Mouse (Mus musculus) telencephalon, adult 2 months (tissue): ENCODE data around the gene Mef2a.
"Not testable (repeated sequence)": the region's sequence is repeated elsewhere in the genome, so short reads cannot be mapped to it uniquely, and the experiment has no call there.

Experiments used
- DNase-seq: peaks from one replicate; pipeline ENCODE4 v3.0.0-alpha.2; 2011; ENCODE audit warnings: low read depth, low spot score

Mef2a gene

GRCm38 (mm10) chr7:67371351-67371890, 1.2 kb downstream of the Mef2a start:
- no peak for DNase-seq

- no peak for DNase-seq
These were observed 3.0 kb downstream of the Mef2a start for GRCm38 (mm10) chr7:67369645-67370044.

DNA sequence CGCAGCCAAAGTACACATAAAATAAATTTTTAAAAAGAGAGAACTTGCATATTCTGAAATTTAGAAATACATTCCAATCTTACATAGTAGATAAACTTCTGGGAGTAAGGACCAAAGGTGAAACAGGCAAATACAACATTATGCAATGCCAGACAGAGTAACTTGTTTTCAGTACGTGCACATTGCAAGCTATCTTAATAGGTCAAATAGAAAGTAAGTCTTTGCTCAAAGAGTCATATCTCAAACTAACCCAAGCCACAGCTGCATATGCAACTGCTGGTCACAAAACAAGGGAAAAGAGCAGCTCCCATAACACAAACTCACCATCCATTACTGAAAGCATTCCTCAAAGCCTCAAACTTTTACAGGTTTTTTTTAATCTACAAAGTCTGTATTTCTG, 4.3 kb downstream of the Mef2a start:
- DNase-seq: no peak

DNA sequence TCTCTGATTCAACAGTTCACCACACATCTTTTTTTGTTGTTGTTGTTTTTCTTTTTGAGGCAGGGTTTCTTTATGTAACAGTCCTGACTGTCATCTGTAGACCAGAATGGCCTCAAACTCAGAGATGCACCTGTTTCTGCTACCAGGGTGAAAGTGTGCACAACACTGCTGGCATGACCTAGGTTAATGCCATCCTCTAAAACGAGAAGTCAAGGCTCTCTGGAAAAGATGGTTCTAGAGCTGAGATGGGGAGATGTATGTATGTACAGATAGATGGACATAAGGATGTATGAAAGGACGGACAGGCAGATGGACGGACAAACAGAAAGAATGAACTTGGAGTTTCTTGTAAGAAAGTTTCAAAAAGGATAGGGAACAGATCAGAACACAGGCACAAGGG, 12.1 kb downstream of the Mef2a start:
- no peak for DNase-seq

- DNase-seq: no peak
These were observed 12.8 kb downstream of the Mef2a start for GRCm38 (mm10) chr7:67359863-67360262.

DNA sequence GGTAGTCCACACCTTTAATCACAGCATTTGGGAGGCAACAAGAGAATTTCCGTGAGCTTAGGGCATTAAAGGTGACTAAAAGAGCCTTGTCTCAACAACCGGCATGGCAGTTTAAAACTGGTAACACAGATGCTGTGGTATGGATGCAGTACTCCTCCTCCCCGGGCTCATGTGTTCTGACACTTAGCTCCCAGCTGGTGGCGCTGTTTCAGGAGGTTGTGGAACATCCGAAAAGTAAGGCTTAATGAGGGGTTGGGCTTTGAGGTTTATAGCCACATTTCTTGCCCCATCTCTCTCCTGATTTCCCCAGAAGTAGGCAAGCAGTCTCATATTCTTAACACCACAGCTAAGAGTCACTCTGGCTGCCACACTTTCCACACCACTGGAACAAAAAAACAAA, 16.8 kb downstream of the Mef2a start:
- DNase-seq: no peak

- DNase-seq: no peak
These were observed 19.0 kb downstream of the Mef2a start for GRCm38 (mm10) chr7:67353667-67354066.

DNA sequence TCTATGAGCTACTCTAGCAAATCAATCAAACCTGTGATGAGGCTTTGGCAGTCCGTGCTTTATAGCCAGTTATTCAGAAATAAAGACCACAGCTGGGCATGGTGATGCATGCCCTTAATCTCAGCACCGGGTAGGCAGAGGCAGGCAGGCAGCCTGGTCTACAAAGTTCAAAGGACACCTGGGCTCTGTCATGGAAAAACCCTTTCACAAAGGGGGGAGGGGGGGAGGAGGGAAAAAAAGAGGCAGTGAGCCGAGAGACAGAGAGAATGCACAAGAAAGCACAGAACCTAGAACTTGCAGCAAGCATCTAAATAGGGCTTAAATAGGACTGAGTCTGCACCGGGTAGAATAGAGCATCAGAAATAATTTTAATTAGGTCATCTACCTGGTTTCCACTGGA, 19.7 kb downstream of the Mef2a start:
- DNase-seq: no peak

GRCm38 (mm10) chr7:67344443-67344842, 28.2 kb downstream of the Mef2a start:
- DNase-seq: no peak

DNA sequence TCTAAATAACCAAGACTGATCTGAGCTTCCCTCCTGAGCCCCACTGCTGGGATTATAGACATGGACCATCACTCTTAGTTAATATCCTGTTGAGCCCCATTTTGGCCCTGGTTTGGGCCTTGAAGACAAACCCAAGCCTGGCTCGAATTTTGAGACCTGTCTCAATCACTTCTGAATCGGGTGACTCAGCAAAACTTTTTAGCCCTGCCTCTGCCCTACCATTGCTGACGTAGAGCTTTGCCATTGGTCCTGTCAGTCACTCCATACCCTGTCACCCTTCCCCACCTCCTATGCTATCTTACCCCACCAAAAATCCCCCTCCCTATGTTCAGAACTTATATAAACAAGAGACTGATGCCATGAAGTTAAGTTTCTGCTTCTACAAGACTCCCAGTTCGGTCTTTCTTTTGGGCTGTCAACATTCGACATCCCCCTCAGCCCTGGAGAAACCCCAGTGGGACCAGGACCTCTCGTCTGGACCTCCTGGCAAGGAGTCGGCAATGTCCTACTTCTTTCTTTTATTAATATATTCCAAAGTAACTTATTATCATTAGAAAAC, 30.5 kb downstream of the Mef2a start:
- DNase-seq: no peak

DNA sequence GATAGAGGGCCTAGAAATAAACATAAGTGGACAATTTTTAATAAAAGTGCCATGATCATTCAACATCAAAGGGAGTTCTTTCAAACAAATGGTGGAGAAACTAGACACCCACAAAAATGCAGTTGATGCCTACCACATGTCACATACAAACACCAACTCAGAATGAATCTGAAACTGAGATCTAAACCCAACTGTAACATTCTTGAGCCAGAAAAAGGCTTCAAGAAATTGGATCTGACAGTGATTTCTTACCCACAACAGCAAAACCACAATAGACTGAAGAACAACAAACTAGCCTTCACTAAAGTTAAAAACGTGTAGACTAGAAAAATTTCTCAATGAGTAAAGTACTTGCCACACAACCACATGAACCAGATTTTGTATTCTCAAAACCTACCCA, 52.3 kb downstream of the Mef2a start:
- no peak for DNase-seq

GRCm38 (mm10) chr7:67318697-67319096, 54.0 kb downstream of the Mef2a start:
- DNase-seq: no peak

- DNase-seq: no peak
These were observed 59.5 kb downstream of the Mef2a start for GRCm38 (mm10) chr7:67313200-67313599.

- no peak for DNase-seq
These were observed 62.5 kb downstream of the Mef2a start for GRCm38 (mm10) chr7:67310151-67310550.

GRCm38 (mm10) chr7:67308102-67308501, 64.6 kb downstream of the Mef2a start:
- DNase-seq: no peak

- DNase-seq: no peak
These were observed 65.6 kb downstream of the Mef2a start for GRCm38 (mm10) chr7:67307078-67307477.

DNA sequence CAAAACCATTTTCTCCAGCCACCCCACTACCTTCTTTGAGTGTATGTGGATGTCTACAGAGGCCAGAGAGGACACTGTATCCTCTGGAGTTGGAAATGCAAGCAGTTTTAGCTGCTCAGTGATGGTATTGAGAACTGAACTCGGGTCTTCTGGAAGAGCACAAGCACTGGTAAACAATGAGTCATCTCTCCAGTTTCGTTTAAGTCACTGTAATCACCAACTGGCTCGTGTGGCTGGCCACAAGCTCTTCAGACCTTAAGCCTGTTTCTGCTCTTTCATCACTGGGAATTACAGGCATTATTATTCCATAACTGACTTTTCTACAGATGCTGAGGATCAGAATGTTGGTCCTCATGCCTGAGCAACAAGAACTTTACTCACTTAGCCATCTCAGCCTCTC, 67.7 kb downstream of the Mef2a start:
- no peak for DNase-seq

GRCm38 (mm10) chr7:67296419-67296818, 76.2 kb downstream of the Mef2a start:
- no peak for DNase-seq

DNA sequence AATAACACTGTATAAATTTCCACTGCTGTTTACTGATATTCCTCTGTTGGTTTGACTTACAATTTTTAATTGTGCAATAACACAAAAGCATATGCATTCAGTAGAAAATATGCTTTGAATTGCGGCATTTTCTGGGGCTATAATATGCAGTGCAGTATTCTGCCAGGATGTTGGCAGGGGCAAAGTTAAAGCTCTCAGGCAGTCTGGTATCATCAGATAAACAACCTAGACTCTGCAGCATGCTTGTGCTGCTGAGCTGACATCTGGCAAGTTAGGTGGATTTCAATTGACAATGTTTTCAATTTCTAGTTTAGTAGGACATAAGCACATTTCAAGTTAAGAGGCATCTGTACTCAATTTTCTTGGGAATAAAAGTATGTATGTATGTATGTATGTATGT, 81.3 kb downstream of the Mef2a start:
- DNase-seq: no peak

GRCm38 (mm10) chr7:67287456-67287855, 85.2 kb downstream of the Mef2a start:
- DNase-seq: peak; percentile 40

DNA sequence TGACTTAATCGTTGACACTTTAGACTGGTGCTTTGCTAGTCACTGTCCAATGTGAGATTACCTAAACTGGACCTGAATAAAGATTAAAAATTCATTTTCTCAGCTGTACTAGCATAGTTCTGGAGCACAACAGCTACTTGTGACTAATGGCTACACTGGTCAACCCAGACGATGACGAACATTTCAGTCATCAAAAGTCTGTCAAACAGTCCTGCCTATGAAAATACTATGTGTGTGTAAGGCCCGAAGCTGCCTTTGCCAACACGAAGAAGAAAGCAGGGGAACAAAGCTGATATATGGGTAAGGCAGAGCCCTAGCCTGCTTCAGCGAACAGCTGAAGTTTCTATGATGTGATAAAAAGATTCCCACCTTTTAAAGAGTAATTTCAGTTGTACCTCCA, 89.1 kb downstream of the Mef2a start:
- DNase-seq: no peak

DNA sequence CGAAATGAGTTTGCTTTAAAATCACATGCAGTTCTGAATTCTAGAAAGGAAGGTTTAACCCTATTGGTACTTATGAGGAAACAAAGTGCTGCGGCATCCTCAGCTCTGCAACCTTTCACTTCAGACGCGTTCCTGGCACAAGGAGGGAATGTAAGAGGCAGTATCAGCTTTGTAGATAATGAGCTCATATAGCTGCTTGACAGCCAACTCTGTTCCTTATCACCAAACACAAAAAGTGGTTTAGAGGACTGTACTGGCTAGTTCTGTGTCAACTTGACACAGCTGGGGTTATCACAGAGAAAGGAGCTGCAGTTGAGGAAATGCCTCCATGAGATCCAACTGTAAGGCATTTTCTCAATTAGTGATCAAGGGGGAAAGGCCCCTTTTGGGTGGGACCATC, 102.2 kb downstream of the Mef2a start:
- not testable (repeated sequence) for DNase-seq

DNA sequence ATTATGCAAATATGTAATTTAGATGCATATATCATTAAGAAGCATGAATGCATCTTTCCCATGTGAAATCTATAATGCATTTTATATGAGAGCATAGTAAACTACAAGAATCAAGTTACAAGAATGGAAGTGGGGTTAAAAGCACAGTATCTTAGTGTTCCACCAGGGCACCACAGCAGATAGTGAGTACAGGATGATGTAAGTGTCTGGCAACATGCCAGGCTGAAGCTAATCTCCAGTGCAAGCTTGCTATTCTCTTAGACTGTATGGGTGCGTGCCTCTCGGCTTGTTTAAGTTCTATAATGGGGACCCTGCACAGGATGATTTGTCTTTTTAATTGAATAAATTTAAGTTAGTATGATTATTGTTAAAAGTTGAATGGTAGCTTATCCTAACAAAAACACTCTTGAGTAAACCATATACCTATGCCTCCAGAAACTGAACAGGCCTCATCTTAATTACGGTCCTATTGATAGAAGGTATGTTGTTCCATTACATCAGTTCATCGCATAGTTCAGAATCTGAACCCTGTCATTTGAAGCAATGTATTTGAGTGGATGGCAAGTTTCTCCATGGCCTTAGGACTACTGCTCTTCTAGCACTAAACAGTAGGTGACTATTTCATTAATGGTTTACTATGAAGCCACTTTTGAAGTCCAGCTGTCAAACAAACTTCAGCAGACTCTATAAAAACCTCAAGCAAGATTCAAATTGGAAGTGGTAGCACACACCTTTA, 112.7 kb downstream of the Mef2a start:
- DNase-seq: no peak
